Mouse (Mus musculus) mouse trophoblast stem cell (cell line): ENCODE data around the gene Gm13103.
"Not testable (repeated sequence)": the region's sequence is repeated elsewhere in the genome, so short reads cannot be mapped to it uniquely, and the experiment has no call there.

Experiments used
- in situ Hi-C, 2 experiments: fragments of 300-500 bp; cut with MseI, MboI; formaldehyde crosslinking; loops; 2 replicates in 1 of 2; 3 replicates in 1 of 2; pipeline ENCODE4 v1.15.1; 2025

Gm13103 gene

DNA sequence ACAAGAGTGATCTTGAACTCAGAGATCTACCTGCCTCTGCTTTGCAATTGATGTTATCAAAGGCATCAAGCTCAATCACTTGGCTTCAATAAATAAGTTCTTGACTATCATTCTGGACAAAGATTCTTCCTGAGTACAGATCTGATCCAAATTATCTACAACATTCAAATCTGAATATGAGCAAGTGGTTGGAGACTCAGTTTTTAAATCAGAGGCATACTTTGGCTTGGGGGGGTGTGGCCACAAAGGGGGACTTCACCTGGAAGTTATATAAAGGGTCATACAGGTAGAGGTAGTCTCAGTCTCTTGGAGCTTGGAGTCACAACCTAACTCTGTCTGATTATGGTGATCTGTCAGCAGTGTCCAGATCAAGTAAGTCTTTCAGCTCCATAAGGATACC lies at the start of gene Gm13103:
Gene Gm13103, plus strand, starts transcription at position 301 of the 400 bp plus-strand sequence.
- in situ Hi-C loops = not testable (repeated sequence)

DNA sequence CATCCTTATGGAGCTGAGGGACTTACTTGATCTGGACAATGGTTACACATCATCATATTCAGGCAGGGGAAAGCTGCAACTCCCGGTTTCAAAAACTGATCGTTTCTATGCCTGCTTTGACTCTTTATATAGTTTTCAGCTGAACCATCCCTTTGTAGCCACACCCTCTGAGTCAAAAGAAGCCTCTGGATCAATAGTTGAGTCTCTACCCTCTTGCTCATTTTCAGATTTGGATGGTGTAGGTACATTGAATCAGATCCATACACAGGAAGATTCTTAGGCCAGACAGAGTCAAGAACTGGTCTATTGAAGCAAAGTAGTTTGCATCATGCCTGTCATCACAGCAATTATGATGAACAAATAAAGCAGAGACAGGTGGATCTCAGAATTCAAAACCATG lies 30.3 kb upstream of the Gm13103 start, which contains the start of gene Gm13084:
Gene Gm13084, minus strand, starts transcription at position 101 of the 400 bp plus-strand sequence.
- in situ Hi-C loops = loop anchor here in 1 of 2 experiments (5.0 kb wide), 1 partner anchor 376 kb away; the partner anchor contains the start of gene Oog2

DNA sequence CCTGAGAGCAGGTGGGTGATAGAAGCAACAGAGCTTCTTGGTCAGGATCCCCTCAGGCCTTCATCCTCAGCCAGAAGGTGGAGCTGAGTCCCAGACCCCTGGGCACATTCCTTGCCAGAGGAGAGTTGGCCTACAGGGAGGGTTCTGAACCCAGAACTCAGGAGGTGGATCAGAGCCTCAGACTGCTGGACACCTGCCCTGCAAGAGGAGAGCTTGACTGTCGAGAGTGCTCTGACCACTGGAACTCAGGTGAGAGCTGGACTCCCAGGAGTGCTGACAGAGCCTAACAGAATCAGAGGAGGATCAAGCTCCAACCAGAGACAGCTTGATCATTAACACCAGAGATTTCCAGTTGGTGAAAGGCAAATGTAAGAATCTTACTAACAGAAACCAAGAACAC lies 36.1 kb downstream of the Gm13103 start:
- in situ Hi-C loops = not testable (repeated sequence)

DNA sequence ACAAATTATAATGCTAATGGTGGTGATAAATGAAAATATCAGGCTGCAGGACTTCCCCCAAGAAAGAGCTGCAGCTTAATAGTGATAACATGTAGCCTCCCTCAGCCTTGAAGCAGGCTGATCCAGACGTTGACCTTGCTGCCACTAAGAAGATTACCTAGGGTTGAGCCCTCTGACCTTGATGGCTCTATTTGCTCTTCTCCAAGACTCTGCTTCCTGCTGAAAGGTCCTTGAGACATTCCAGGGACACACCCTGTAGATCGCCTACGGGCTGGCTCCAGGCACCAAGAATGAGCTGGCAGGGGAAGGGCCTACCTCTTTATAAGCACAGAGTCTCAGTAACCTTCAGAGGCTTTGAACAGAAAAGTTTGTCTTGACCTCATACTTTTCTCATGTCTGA lies 48.1 kb downstream of the Gm13103 start:
- in situ Hi-C loops = loop anchor here in 1 of 2 experiments (5.0 kb wide), 1 partner anchor 277 kb away; the partner anchor contains the start of gene Gm13083

DNA sequence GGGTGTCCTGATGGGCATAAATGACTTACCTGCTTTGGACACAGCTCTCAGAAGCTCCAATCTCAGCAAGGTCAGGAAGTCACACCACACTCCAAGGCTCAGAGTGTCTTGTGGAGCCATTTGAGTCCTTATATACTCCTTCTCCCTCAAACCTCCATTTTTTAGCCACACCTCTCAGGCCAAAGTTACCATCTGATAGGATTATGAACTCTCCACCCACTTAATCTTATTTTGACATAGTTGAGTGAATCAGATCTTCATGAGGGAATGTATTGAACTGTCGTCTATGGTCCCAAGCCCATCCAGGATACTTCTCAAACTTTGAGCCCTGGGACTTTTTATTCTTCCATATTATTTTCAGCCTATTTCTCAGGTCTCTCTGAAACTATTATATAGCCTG lies 54.0 kb downstream of the Gm13103 start, which contains the start of gene Pramef6:
Gene Pramef6, minus strand, starts transcription at position 101 of the 400 bp plus-strand sequence.
- in situ Hi-C loops = not testable (repeated sequence)
